Mouse (Mus musculus): Measurements from ENCODE around the gene Gm3029.
"Not testable (repeated sequence)": the region's sequence is repeated elsewhere in the genome, so short reads cannot be mapped to it uniquely, and the experiment has no call there.

Gm3029 gene

GRCm38 (mm10) chr14:3931456-3931855, at the start of gene Gm3029:
Gene Gm3029, plus strand, starts transcription at chr14:3931756.
- not testable (repeated sequence) for DNase-seq (ENCODE audit: low spot score)

- DNase-seq (ENCODE audit: low spot score), result not testable (repeated sequence)
Observed at GRCm38 (mm10) chr14:3883872-3884271, 47.7 kb upstream of the Gm3029 start, which contains the start of gene Gm2916. Gene Gm2916, plus strand, starts transcription at chr14:3884172.

- DNase-seq (ENCODE audit: low spot score), result not testable (repeated sequence)
Observed at GRCm38 (mm10) chr14:3963247-3963646, 31.7 kb downstream of the Gm3029 start, which contains the start of gene Gm3095. Gene Gm3095, plus strand, starts transcription at chr14:3963547.

Measured in T-cell, adult 2 months (primary cell).